Comparison of ENCODE assay signal across 7 mouse cellular contexts in genomic region chr10:60191796-60192195, GRCm38 (mm10). TPM values are rescaled to one million over a fixed set of nuclear protein-coding genes. Genes with fewer than 3 reads are reported as not detected.
DNase-seq lines count a peak whose midpoint lies in the region; ATAC-seq and TF ChIP-seq lines count a peak whose summit lies in the region.

No protein-coding gene starts in this region.

- no peaks in the 10 kb centered on the region for H3K27me3 ChIP-seq in kidney, adult 2 months (replicated peaks; ENCODE audit: control insufficient read depth, insufficient read depth, low read length)
- H3K27me3 ChIP-seq in limb, embryonic 11.5 days (ENCODE audit: control insufficient read depth, insufficient read depth, low read length): 0 out of 2 replicates have a peak, but pooled peaks cover 2% of the 10 kb centered on the region
- peaks cover 9% of the 10 kb centered on the region; the same call in 1 of the 2 replicates for H3K27me3 ChIP-seq in midbrain, embryonic 13.5 days

- no peak overlapping the region for H3K9ac ChIP-seq in limb, embryonic 11.5 days (ENCODE audit: low read length)
- H3K9ac ChIP-seq in midbrain, embryonic 13.5 days (replicated peaks): 0 out of 2 replicates have a peak overlapping the region, but pooled peaks have one; percentile 55

- TF ChIP-seq POLR2A in kidney, adult 2 months (IDR thresholded peaks at IDR 0.05; ENCODE audit: low read depth, low read length): no peak

- peak; percentile 79 for DNase-seq in adrenal gland, adult 2 months
- peak; percentile 89 for DNase-seq in embryo, embryonic 11 days
- DNase-seq in kidney, adult 2 months: peak; percentile 84
- DNase-seq in limb, embryonic 11.5 days (ENCODE audit: low spot score): peak; percentile 89
- peak; percentile 57 for DNase-seq in skeletal muscle tissue, adult 2 months (ENCODE audit: low read depth, low spot score)

- no peaks in the 10 kb centered on the region for H3K9me3 ChIP-seq in limb, embryonic 11.5 days (ENCODE audit: control insufficient read depth, low read length)
- H3K9me3 ChIP-seq in midbrain, embryonic 13.5 days: no peaks in the 10 kb centered on the region

- no peaks in the 10 kb centered on the region for H3K36me3 ChIP-seq in kidney, adult 2 months (ENCODE audit: control insufficient read depth, insufficient read depth, low read length)
- no peaks in the 10 kb centered on the region for H3K36me3 ChIP-seq in limb, embryonic 11.5 days (ENCODE audit: control insufficient read depth, insufficient read depth, low read length)
- no peaks in the 10 kb centered on the region for H3K36me3 ChIP-seq in midbrain, embryonic 13.5 days

- peak; percentile 72 for ATAC-seq in granulocyte monocyte progenitor cell, adult 5-6 weeks (replicated peaks; ENCODE audit: poor library complexity, severe bottlenecking)
- ATAC-seq in limb, embryonic 11.5 days (ENCODE audit: insufficient number of reproducible peaks, low FRiP score, low TSS enrichment, low read depth): peak; percentile 11; the same call in 1 of the 2 replicates
- ATAC-seq in midbrain, embryonic 13.5 days: peak; percentile 41

- WGBS in kidney, adult 2 months: under 1% methylated on average over 17 of the region's 17 CpGs
- 1% methylated on average over 17 of the region's 17 CpGs for WGBS in limb, embryonic 11.5 days
- WGBS in midbrain, embryonic 13.5 days: under 1% methylated on average over 17 of the region's 17 CpGs

- H3K4me1 ChIP-seq in kidney, adult 2 months (ENCODE audit: control insufficient read depth, insufficient read depth, low read length): no peaks in the 10 kb centered on the region
- H3K4me1 ChIP-seq in limb, embryonic 11.5 days (ENCODE audit: control insufficient read depth, insufficient read depth, low read length): peaks cover 22% of the 10 kb centered on the region
- H3K4me1 ChIP-seq in midbrain, embryonic 13.5 days (replicated peaks): peaks cover 47% of the 10 kb centered on the region

- H3K4me3 ChIP-seq in kidney, adult 2 months (ENCODE audit: insufficient read depth, low read depth, low read length): peak overlapping the region; percentile 31; the same call in 1 of the 2 replicates
- H3K4me3 ChIP-seq in limb, embryonic 11.5 days (ENCODE audit: low read depth, low read length): peak overlapping the region; percentile 24
- peak overlapping the region; percentile 36 for H3K4me3 ChIP-seq in midbrain, embryonic 13.5 days (replicated peaks)

- peak overlapping the region; percentile 76 for H3K4me2 ChIP-seq in limb, embryonic 11.5 days (ENCODE audit: low read depth, severe bottlenecking)
- peak overlapping the region; percentile 64 for H3K4me2 ChIP-seq in midbrain, embryonic 13.5 days (replicated peaks)

- no peak overlapping the region for H3K27ac ChIP-seq in kidney, adult 2 months (ENCODE audit: insufficient read depth, low read depth, low read length)
- no peak overlapping the region for H3K27ac ChIP-seq in limb, embryonic 11.5 days (replicated peaks; ENCODE audit: low read depth, low read length)
- 0 out of 2 replicates have a peak overlapping the region, but pooled peaks have one; percentile 5 for H3K27ac ChIP-seq in midbrain, embryonic 13.5 days

- peak; percentile 79 for TF ChIP-seq CTCF in kidney, adult 2 months (conservative IDR thresholded peaks at IDR 0.05; ENCODE audit: insufficient read depth, insufficient read length, low read depth, low read length)

RNA-seq across cellular contexts. Expression of gene Chst3, which starts 27.3 kb away (rescaled TPM):
- under 1 TPM; 0.37 to 0.79 TPM for total RNA-seq in adrenal gland, adult 2 months (2021)
- polyA plus RNA-seq in adrenal gland, adult 2 months (2012; rRNA removed): 1.7 TPM in 2 replicates
- total RNA-seq in granulocyte monocyte progenitor cell, adult 5-6 weeks (2014; fragmentation: Nextera tagmentation): not detected in 2 replicates
- not detected in 2 replicates for total RNA-seq in granulocyte monocyte progenitor cell, adult 5-6 weeks (2017)
- 3.6 and 4.3 TPM in 2 replicates for polyA plus RNA-seq in kidney, adult 2 months (2012; rRNA removed)
- polyA plus RNA-seq in limb, embryonic 11.5 days (2014; fragmentation: Nextera tagmentation; extraction: Ambion mirVana): 1.3 and 2.0 TPM in 2 replicates
- 1.3 and 1.7 TPM in 2 replicates for polyA plus RNA-seq in midbrain, embryonic 13.5 days (2015; fragmentation: Nextera tagmentation; extraction: Ambion mirVana)

Comparison
In these comparisons a context has a peak if more than half of its experiments do, and no peak if none do; other contexts are left out.
1. ATAC-seq: peak in every context shown above with its lines; median percentile 72 in granulocyte monocyte progenitor cell, adult 5-6 weeks; 41 in midbrain, embryonic 13.5 days; 11 in limb, embryonic 11.5 days.